Mouse (Mus musculus) forebrain, embryonic 13.5 days (tissue): ENCODE data around the gene Hlx. TPM values are rescaled to one million over a fixed set of nuclear protein-coding genes. Genes with fewer than 3 reads are reported as not detected.

Experiments used
- ATAC-seq: fragments of 200-750 bp; cut with Nextera tagmentation; 2 replicates; pipeline ENCODE4 v1.8.0; 2017
- H3K27ac ChIP-seq: fragments of 300-500 bp; sonication (generic); 2 replicates; pipeline ENCODE4 v1.5.1; 2015; ENCODE audit warnings: inconsistent platforms, mild to moderate bottlenecking, moderate library complexity
- H3K27me3 ChIP-seq: fragments of 300-500 bp; sonication (generic); 2 replicates; pipeline ENCODE4 v1.6.1; 2015; ENCODE audit warnings: mild to moderate bottlenecking, inconsistent platforms
- H3K36me3 ChIP-seq: fragments of 300-500 bp; sonication (generic); 2 replicates; pipeline ENCODE4 v1.6.1; 2015; ENCODE audit warnings: mild to moderate bottlenecking, inconsistent platforms; ENCODE audit not compliant: poor library complexity, severe bottlenecking
- H3K4me1 ChIP-seq: fragments of 300-500 bp; sonication (generic); 2 replicates; pipeline ENCODE4 v1.6.1; 2015; ENCODE audit warnings: inconsistent platforms
- H3K4me2 ChIP-seq: fragments of 300-500 bp; sonication (generic); 2 replicates; pipeline ENCODE4 v1.6.1; 2015; ENCODE audit warnings: inconsistent platforms, mild to moderate bottlenecking, moderate library complexity
- H3K4me3 ChIP-seq: fragments of 300-500 bp; sonication (generic); 2 replicates; pipeline ENCODE4 v1.5.1; 2015; ENCODE audit warnings: mild to moderate bottlenecking, inconsistent platforms
- H3K9ac ChIP-seq: fragments of 300-500 bp; sonication (generic); 2 replicates; pipeline ENCODE4 v1.6.1; 2015; ENCODE audit warnings: mild to moderate bottlenecking, inconsistent platforms
- H3K9me3 ChIP-seq: fragments of 300-500 bp; sonication (generic); replicated peaks from 2 replicates; pipeline ENCODE4 v1.6.1; 2016; ENCODE audit warnings: inconsistent platforms
- WGBS: fragments of 180-500 bp; shearing (Covaris S2); methylation state at CpG from one replicate; pipeline ENCODE4 v1.1.7; 2015; 5-methylcytosine and 5-hydroxymethylcytosine counted together
- polyA plus RNA-seq: library from polyadenylated mRNA; unstranded; fragments of >200 nt; fragmentation: Nextera tagmentation; extraction: Ambion mirVana; gene quantifications from 2 replicates; pipeline ENCODE4 v1.2.1, GENCODE M21; 2015

Hlx gene
- 1.5 and 1.7 TPM in 2 replicates for polyA plus RNA-seq

DNA sequence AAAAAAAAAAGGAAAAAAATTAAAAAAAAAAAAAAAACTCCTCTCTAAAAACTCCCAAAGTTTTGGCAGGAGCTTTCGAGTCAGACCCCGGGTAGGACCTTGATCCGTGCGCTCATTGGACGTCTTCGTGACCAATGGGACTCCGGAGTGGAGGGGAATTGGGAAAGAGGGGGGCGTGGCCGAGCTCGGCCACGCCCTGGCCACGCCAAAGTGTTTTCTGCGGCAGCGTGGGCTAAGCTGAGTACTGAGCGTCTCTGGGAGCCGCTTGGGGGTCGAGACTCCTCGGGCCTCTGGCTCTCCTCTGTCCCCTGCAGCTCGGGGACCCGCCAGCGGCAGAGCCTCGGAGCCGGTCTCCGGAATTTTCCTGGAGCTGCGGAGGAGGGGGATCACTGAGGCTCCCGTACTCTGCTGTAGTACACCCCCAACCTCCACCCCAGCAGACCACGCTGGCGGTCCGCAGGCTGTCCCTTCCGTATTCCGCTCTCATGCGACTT lies at the start of gene Hlx:
Gene Hlx, minus strand, starts transcription at position 64 of the 494 bp plus-strand sequence.
- Histone ChIP-seq H3K4me3 (peak within 1 kb of the TSS; percentile 52), H3K9me3 (no peaks in the 10 kb centered on the region), H3K4me2 (peak within 1 kb of the TSS; percentile 84), H3K36me3 (no peaks in the 10 kb centered on the region), H3K4me1 (peaks cover 26% of the 10 kb centered on the region), H3K27ac (no peak within 1 kb of the TSS), H3K27me3 (peaks cover 96% of the 10 kb centered on the region), H3K9ac (peak within 1 kb of the TSS; percentile 59)
- 0% methylated on average over 32 of the region's 32 CpGs for WGBS
- ATAC-seq, result peak; percentile 90

GRCm38 (mm10) chr1:184782161-184782513 lies 49.7 kb upstream of the Hlx start:
- Histone ChIP-seq H3K36me3 (no peaks in the 10 kb centered on the region), H3K9ac (no peak overlapping the region), H3K9me3 (no peaks in the 10 kb centered on the region), H3K27ac (no peak overlapping the region), H3K4me2 (no peak overlapping the region), H3K4me1 (no peaks in the 10 kb centered on the region), H3K27me3 (0 out of 2 replicates have a peak, but pooled peaks cover under 1% of the 10 kb centered on the region), H3K4me3 (no peak overlapping the region)
- WGBS, result 87% methylated on average over 14 of the region's 14 CpGs
- ATAC-seq, result no peak

DNA sequence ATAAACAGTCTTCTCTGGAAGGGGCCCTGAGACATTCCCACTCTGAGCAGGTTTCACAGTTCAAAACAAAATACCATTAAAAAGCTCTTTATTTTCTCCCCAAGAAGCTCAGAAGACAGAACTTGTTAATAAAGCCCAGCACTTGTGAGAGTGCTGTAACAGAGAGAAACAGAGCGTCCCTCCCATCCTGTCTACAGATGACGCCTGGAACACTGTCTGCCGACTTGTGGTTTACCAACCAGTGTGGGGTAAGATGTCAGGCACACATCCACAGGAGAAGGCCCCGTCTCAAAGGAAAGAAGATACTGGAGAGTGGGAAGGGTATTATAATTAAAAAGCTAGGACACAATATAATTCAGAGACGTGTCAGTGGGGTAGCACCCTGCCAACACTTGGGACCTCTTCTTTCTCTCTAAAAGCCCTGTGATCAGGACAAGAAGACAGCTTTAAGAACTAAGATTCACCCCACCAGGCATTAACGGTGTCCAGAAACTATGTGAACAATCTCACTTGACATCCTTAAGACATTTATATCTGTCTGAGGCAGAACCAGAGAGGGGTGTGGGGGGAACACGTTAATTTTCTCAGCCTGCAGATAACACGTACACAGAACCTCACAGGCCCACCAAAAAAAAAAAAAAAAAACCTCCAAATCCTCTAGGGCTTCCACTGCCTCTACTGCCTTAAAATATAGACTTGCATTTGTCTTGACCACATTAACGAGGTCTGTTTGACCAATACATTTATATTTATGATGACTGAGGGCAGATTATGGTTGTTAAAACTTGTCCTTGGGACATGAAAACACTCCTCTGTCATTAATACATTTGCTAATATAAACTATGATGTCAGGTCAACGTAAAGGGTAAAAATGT lies 49.1 kb upstream of the Hlx start:
- Histone ChIP-seq H3K27me3 (0 out of 2 replicates have a peak, but pooled peaks cover 3% of the 10 kb centered on the region), H3K4me1 (no peaks in the 10 kb centered on the region), H3K9me3 (no peaks in the 10 kb centered on the region), H3K27ac (no peak overlapping the region), H3K4me3 (no peak overlapping the region), H3K36me3 (no peaks in the 10 kb centered on the region), H3K9ac (no peak overlapping the region), H3K4me2 (no peak overlapping the region)
- 82% methylated on average over 10 of the region's 10 CpGs for WGBS
- no peak for ATAC-seq

- Histone ChIP-seq H3K27ac (no peak overlapping the region), H3K4me1 (no peaks in the 10 kb centered on the region), H3K9ac (no peak overlapping the region), H3K4me2 (no peak overlapping the region), H3K27me3 (0 out of 2 replicates have a peak, but pooled peaks cover 3% of the 10 kb centered on the region), H3K4me3 (no peak overlapping the region), H3K9me3 (no peaks in the 10 kb centered on the region), H3K36me3 (no peaks in the 10 kb centered on the region)
- no peak for ATAC-seq
- 90% methylated on average over 5 of the region's 6 CpGs for WGBS
Observed at GRCm38 (mm10) chr1:184778157-184778556, 45.7 kb upstream of the Hlx start.

DNA sequence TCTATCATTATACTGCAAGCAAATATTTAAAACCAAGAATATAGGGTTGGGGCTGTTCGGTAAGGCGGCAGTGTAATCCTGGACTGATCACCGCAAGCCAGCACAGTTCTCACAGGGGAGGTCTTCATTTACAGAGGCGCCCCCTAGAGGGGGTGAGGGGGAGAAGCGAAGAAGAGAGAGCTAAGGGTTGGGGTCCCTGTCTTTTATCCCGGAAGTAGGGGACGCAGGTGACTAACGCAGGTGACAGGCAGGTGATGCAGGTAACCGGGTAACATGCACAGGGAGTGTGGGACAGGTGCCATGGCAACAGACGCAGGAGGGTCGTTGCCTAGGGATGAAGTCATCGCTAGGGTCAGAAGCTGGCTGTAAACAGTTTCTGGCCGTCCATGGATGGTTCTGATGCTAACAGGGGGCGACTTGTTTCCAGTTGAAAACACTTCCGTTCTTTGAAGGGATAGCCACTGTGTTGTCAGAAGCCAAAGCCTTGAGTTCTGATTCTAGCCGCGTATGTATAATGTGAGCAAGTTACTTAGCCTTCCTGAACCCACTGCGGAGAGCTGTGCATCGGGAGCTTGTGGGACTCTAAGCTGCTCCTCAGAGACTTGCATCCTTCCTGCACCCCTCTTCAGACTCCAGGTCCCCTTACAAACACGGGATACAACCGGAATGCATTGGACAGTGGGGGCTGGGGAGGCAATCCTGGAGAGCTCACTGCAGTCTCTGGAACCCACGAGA lies 44.8 kb upstream of the Hlx start:
- H3K4me2 ChIP-seq, result no peak overlapping the region
- H3K27ac ChIP-seq, result no peak overlapping the region
- no peak for ATAC-seq
- WGBS, result 33% methylated on average over 22 of the region's 22 CpGs
- no peaks in the 10 kb centered on the region for H3K36me3 ChIP-seq
- H3K4me1 ChIP-seq, result no peaks in the 10 kb centered on the region
- H3K9me3 ChIP-seq, result no peaks in the 10 kb centered on the region
- H3K4me3 ChIP-seq, result no peak overlapping the region
- H3K27me3 ChIP-seq, result 0 out of 2 replicates have a peak, but pooled peaks cover 3% of the 10 kb centered on the region
- no peak overlapping the region for H3K9ac ChIP-seq

DNA sequence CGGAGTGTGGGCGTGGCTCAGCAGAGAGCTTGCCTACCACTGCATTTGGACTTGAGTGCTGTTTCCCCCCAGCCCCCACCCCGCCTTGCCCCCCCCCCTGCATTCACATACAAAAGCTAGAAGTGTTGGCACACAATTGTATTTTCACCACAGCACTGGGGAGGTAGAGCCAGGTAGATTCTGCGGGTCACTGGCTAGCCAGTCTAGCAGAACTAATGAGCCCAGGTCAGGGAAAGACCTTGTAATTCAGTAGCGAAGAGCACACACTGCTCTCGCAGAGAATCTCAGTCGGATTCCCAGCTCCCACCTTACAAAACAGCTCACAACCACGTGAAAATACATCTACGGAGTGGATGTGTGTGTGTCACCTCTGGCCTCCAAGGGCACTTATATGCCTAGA lies 42.9 kb upstream of the Hlx start:
- ATAC-seq, result no peak
- WGBS, result 54% methylated on average over 9 of the region's 9 CpGs
- Histone ChIP-seq H3K27me3 (peaks cover 3% of the 10 kb centered on the region; the same call in 1 of the 2 replicates), H3K36me3 (no peaks in the 10 kb centered on the region), H3K4me3 (no peak overlapping the region), H3K9me3 (no peaks in the 10 kb centered on the region), H3K4me1 (no peaks in the 10 kb centered on the region), H3K27ac (no peak overlapping the region), H3K9ac (no peak overlapping the region), H3K4me2 (no peak overlapping the region)

GRCm38 (mm10) chr1:184771891-184772249 lies 39.5 kb upstream of the Hlx start:
- no peak overlapping the region for H3K27ac ChIP-seq
- H3K9ac ChIP-seq, result no peak overlapping the region
- no peaks in the 10 kb centered on the region for H3K4me1 ChIP-seq
- WGBS, result 13% methylated on average over 9 of the region's 9 CpGs
- H3K36me3 ChIP-seq, result no peaks in the 10 kb centered on the region
- no peak for ATAC-seq
- no peak overlapping the region for H3K4me3 ChIP-seq
- no peaks in the 10 kb centered on the region for H3K9me3 ChIP-seq
- H3K27me3 ChIP-seq, result no peaks in the 10 kb centered on the region; the same call in 1 of the 2 replicates
- peak overlapping the region; percentile 22 for H3K4me2 ChIP-seq

DNA sequence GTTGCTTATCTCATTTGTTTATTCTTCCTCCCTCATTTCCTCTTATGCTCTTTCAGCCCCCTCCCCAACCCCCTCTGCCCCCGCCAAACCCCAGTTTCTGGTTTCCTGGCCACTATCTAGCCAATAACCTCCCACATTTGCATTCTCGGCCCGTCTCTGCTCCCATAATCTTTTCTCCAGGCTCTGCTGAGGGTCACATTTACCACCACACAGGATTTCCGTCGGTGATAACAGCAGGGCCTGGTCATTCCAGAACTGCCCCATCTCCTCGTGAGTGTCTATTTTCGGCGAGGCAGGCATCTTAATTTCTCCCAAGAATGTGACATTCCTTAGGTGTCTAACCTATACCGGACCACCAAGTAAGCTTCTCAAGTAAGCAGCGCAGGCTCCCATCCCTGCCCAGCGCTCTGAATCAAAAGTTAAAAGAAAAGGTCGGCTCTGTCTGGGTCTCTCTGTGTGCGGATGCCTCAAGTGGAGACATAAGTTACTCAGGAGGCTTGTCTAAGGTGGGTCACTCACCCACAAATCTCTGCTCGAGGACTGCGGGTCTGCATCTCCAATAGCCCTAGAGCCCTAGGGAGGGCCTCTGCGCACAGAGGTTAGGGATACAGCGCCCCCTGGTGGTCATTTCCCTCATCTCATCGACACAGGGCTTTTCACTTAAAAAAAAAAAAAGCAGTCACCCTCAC lies 38.9 kb upstream of the Hlx start:
- Histone ChIP-seq H3K36me3 (no peaks in the 10 kb centered on the region), H3K27ac (no peak overlapping the region), H3K4me2 (no peak overlapping the region), H3K27me3 (no peaks in the 10 kb centered on the region; the same call in 1 of the 2 replicates), H3K4me3 (no peak overlapping the region), H3K9me3 (no peaks in the 10 kb centered on the region), H3K4me1 (no peaks in the 10 kb centered on the region), H3K9ac (no peak overlapping the region)
- peak; percentile 57; the same call in 1 of the 2 replicates for ATAC-seq
- 25% methylated on average over 18 of the region's 18 CpGs for whole genome bisulfite sequencing

GRCm38 (mm10) chr1:184763866-184764265 lies 31.4 kb upstream of the Hlx start:
- Histone ChIP-seq H3K4me1 (no peaks in the 10 kb centered on the region), H3K27me3 (no peaks in the 10 kb centered on the region), H3K4me3 (no peak overlapping the region), H3K9me3 (no peaks in the 10 kb centered on the region), H3K27ac (no peak overlapping the region), H3K4me2 (no peak overlapping the region), H3K36me3 (no peaks in the 10 kb centered on the region), H3K9ac (no peak overlapping the region)
- ATAC-seq, result no peak
- 51% methylated on average over 3 of the region's 3 CpGs for WGBS

DNA sequence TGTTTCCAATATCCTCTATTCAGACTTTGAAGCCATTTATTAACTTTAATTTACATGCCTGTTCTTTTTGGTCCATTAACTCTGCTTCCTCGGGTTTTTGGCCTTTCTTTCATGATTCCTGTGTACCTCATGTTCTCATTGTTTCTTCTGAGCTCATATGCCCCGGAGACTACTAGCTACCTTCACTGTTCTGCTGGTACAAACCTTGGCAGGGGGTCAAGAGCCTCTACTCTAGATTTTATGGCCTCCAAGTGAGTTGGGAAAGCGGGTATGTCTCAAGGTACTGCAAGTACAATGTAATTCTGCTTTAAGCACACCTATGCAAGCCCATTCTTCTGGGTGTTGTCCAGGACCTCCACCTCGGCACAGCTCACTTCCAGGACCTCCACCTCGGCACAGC lies 30.5 kb upstream of the Hlx start:
- Histone ChIP-seq H3K4me1 (no peaks in the 10 kb centered on the region), H3K9ac (no peak overlapping the region)

DNA sequence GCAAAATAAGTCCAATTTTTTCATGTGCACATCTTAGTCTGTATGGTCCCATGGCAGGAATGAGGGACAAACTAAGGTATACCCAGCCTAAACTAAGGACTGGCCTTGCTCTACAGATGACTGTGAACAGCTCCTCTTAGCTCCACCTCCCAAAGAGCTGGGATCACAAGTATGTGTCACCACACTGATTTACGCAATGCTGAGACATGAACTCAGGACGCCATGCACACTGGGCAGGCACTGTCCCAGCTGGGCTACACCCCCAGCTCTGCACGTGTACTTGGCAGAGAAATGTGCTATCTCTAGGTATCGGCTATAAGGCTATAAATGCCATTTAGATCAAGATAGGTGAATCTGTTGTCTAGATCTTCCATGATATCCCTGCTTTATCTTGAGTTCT lies 29.6 kb upstream of the Hlx start:
- 85% methylated on average over 4 of the region's 4 CpGs for WGBS
- ATAC-seq, result no peak
- no peaks in the 10 kb centered on the region for H3K36me3 ChIP-seq

More for the DNA sequence above, 30.5 kb upstream of the Hlx start:
- no peak overlapping the region for H3K4me2 ChIP-seq
- H3K4me3 ChIP-seq, result no peak overlapping the region
- 76% methylated on average over 5 of the region's 5 CpGs for WGBS
- H3K9me3 ChIP-seq, result no peaks in the 10 kb centered on the region
- no peaks in the 10 kb centered on the region for H3K27me3 ChIP-seq
- ATAC-seq, result no peak
- H3K36me3 ChIP-seq, result no peaks in the 10 kb centered on the region
- H3K27ac ChIP-seq, result no peak overlapping the region

GRCm38 (mm10) chr1:184752671-184753070 lies 20.3 kb upstream of the Hlx start:
- H3K27ac ChIP-seq, result no peak overlapping the region
- no peaks in the 10 kb centered on the region for H3K27me3 ChIP-seq
- no peak overlapping the region for H3K9ac ChIP-seq
- no peak overlapping the region for H3K4me2 ChIP-seq
- H3K36me3 ChIP-seq, result no peaks in the 10 kb centered on the region
- H3K9me3 ChIP-seq, result no peaks in the 10 kb centered on the region
- H3K4me3 ChIP-seq, result no peak overlapping the region
- 0 out of 2 replicates have a peak, but pooled peaks cover 3% of the 10 kb centered on the region for H3K4me1 ChIP-seq
- WGBS, result 92% methylated on average over 5 of the region's 5 CpGs
- ATAC-seq, result no peak

More for the DNA sequence above, 29.6 kb upstream of the Hlx start:
- Histone ChIP-seq H3K4me1 (no peaks in the 10 kb centered on the region), H3K4me3 (no peak overlapping the region), H3K4me2 (no peak overlapping the region), H3K9me3 (no peaks in the 10 kb centered on the region), H3K27ac (no peak overlapping the region), H3K27me3 (no peaks in the 10 kb centered on the region), H3K9ac (no peak overlapping the region)
